Mouse (Mus musculus): ENCODE results near the gene Cnga1. TPM values are rescaled to one million over a fixed set of nuclear protein-coding genes. Genes with fewer than 3 reads are reported as not detected.

Gene Cnga1
- total and polyA plus RNA-seq, 3 experiments = not detected

DNA sequence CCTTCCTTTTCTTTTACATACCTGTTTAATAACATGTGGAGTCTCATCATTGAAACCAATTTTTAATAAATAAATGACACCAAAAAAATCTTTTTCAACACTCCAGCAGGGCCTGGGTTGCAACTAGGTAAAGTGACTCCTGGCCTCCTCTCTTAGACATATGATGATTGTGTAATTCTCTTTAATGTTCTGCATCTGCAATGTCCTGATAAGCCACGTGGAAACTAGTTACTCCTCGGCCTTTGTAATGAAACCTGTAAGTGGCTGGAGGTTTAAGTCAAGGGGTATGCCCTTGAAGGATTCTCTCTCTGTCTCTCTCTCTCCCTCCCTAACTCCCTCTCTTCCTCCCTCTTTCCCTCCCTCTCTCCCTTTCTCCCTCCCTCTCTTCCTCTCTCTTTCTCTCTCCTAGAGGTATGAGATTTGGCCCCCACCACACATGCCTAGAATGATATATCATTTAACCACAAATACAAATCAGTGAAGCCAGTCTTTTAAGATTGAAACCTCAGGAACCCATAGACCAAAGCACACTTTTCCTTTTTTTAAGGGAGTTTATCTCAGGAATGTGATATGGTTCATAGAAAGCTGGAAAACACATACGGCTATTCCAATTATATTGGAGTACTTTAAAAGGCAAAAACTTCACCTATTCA lies 83.0 kb downstream of the Cnga1 start:
- Histone ChIP-seq H3K4me1 (ENCODE audit: control insufficient read depth in 1 of 2, insufficient read depth in 2 of 2) (peaks cover 0 to 12% of the 10 kb centered on the region in 2 experiments; a peak in 2 of 4 replicates), H3K4me2 (ENCODE audit: insufficient read depth, low read depth, poor library complexity, severe bottlenecking) (no peak overlapping the region), H3K9me3 (replicated peaks; ENCODE audit: low read length) (no peaks in the 10 kb centered on the region), H3K4me3 (replicated peaks in 1 of 3; ENCODE audit: low read depth in 2 of 3, low read length in 2 of 3, poor library complexity in 1 of 3) (no peak overlapping the region), H3K9ac (ENCODE audit: insufficient read depth, low read depth) (no peak overlapping the region), H3K79me2 (replicated peaks; ENCODE audit: control insufficient read depth, extremely low read depth, insufficient read depth, poor library complexity, severe bottlenecking) (peaks cover 10% of the 10 kb centered on the region; the same call in 1 of the 2 replicates), H3K27me3 (replicated peaks) (no peaks in the 10 kb centered on the region), H3K27ac (ENCODE audit: insufficient read depth, low read depth) (no peak overlapping the region), H3K36me3 (replicated peaks in 1 of 2; ENCODE audit: control insufficient read depth in 1 of 2, insufficient read depth in 1 of 2, low read length in 1 of 2) (peaks cover 0 to under 1% of the 10 kb centered on the region in 2 experiments)
- in situ Hi-C loops (cut with MboI; ENCODE audit: low pct_ligation_motif_present, low pct_unique_long_range_greater_than_20kb, low sequenced_read_pairs) (no loop called here), dilution Hi-C loops (cut with MboI; ENCODE audit: extremely low pct_ligation_motif_present, extremely low pct_unique_long_range_greater_than_20kb, low sequenced_read_pairs) (no loop called here)
- no peak for DNase-seq (ENCODE audit: extremely low read depth)
- TF ChIP-seq SIN3A (IDR thresholded peaks at IDR 0.05; ENCODE audit: low read length) (no peak), TBP (conservative IDR thresholded peaks at IDR 0.05; ENCODE audit: low read depth, low read length) (no peak), MAFK (IDR thresholded peaks at IDR 0.05; ENCODE audit: insufficient replicate concordance, low read length) (no peak), UBTF (IDR thresholded peaks at IDR 0.05; ENCODE audit: low read depth, low read length) (no peak), EP300 (IDR thresholded peaks at IDR 0.05; ENCODE audit: low read length) (no peak), IRF4 (IDR thresholded peaks at IDR 0.05; ENCODE audit: low read depth, low read length) (no peak), JUN (IDR thresholded peaks at IDR 0.05; ENCODE audit: insufficient read depth, low read depth, low read length) (no peak), RAD21 (IDR thresholded peaks at IDR 0.05; ENCODE audit: low read depth, low read length) (no peak), MYC (IDR thresholded peaks at IDR 0.05; ENCODE audit: low read depth, low read length) (no peak), ELF1 (IDR thresholded peaks at IDR 0.05; ENCODE audit: low read depth, low read length) (no peak), ETS1 (conservative IDR thresholded peaks at IDR 0.05; ENCODE audit: low read depth, low read length) (no peak), ZKSCAN1 (IDR thresholded peaks at IDR 0.05; ENCODE audit: borderline replicate concordance, low read depth, low read length) (no peak)

GRCm38 (mm10) chr5:72559544-72560049 lies 84.5 kb downstream of the Cnga1 start, which contains the start of gene Nfxl1:
Gene Nfxl1 (minus strand): TSS chr5:72559684.
- H3K36me3 ChIP-seq (replicated peaks in 1 of 2; ENCODE audit: control insufficient read depth in 1 of 2, insufficient read depth in 1 of 2, low read length in 1 of 2) = peaks cover 4 to 8% of the 10 kb centered on the region in 2 experiments
- dilution Hi-C loops (cut with MboI; ENCODE audit: extremely low pct_ligation_motif_present, extremely low pct_unique_long_range_greater_than_20kb, low sequenced_read_pairs) (no loop called here), in situ Hi-C loops (cut with MboI; ENCODE audit: low pct_ligation_motif_present, low pct_unique_long_range_greater_than_20kb, low sequenced_read_pairs) (no loop called here)
- peak; percentile 98 for DNase-seq (ENCODE audit: extremely low read depth)
- no peaks in the 10 kb centered on the region for H3K9me3 ChIP-seq (replicated peaks; ENCODE audit: low read length)
- peak within 1 kb of the TSS; percentile 91 for H3K9ac ChIP-seq (ENCODE audit: insufficient read depth, low read depth)
- H3K27me3 ChIP-seq (replicated peaks) = no peaks in the 10 kb centered on the region
- H3K4me2 ChIP-seq (ENCODE audit: insufficient read depth, low read depth, poor library complexity, severe bottlenecking) = peak within 1 kb of the TSS; percentile 94
- peak within 1 kb of the TSS; percentile 82 to 94 (median 88) for H3K4me3 ChIP-seq (replicated peaks in 1 of 3; ENCODE audit: low read depth in 2 of 3, low read length in 2 of 3, poor library complexity in 1 of 3)
- H3K79me2 ChIP-seq (replicated peaks; ENCODE audit: control insufficient read depth, extremely low read depth, insufficient read depth, poor library complexity, severe bottlenecking) = peaks cover 10% of the 10 kb centered on the region; the same call in 1 of the 2 replicates
- H3K4me1 ChIP-seq (ENCODE audit: control insufficient read depth in 1 of 2, insufficient read depth in 2 of 2) = peaks cover 0 to 14% of the 10 kb centered on the region in 2 experiments; a peak in 2 of 4 replicates
- no peak within 1 kb of the TSS; the same call in 1 of the 2 replicates for H3K27ac ChIP-seq (ENCODE audit: insufficient read depth, low read depth)
- 0 out of 2 replicates have a peak, but pooled peaks have one; percentile 79 for TF ChIP-seq E2F4 (IDR thresholded peaks at IDR 0.05; ENCODE audit: insufficient replicate concordance, low read depth, low read length)
- peak; percentile 67; the same call in 1 of the 2 replicates for TF ChIP-seq ZMIZ1 (IDR thresholded peaks at IDR 0.05; ENCODE audit: low read depth, low read length)
- TF ChIP-seq BHLHE40 (IDR thresholded peaks at IDR 0.05; ENCODE audit: low read depth, low read length) = peak; percentile 61
- TF ChIP-seq USF2 (conservative IDR thresholded peaks at IDR 0.05; ENCODE audit: low read depth, low read length) = no peak
- TF ChIP-seq MAZ (IDR thresholded peaks at IDR 0.05; ENCODE audit: low read depth, low read length) = no peak
- TF ChIP-seq GABPA (IDR thresholded peaks at IDR 0.05; ENCODE audit: insufficient replicate concordance, low read depth, low read length) = peak; percentile 81; the same call in 1 of the 2 replicates
- TF ChIP-seq POLR2A (IDR thresholded peaks at IDR 0.05; ENCODE audit: low read depth, low read length) = peak; percentile 91
- no peak for TF ChIP-seq CTCF (conservative IDR thresholded peaks at IDR 0.05 in 1 of 2, IDR thresholded peaks at IDR 0.05 in 1 of 2; ENCODE audit: low read depth in 2 of 2, low read length in 2 of 2)
- 0 out of 2 replicates have a peak, but pooled peaks have one; percentile 42 for TF ChIP-seq POLR2AphosphoS2 (IDR thresholded peaks at IDR 0.05; ENCODE audit: low read depth, low read length)
- peak; percentile 97 for TF ChIP-seq NRF1 (IDR thresholded peaks at IDR 0.05; ENCODE audit: low read depth, low read length)
- TF ChIP-seq TCF12 (IDR thresholded peaks at IDR 0.05; ENCODE audit: low read depth, low read length) = peak; percentile 68
- TF ChIP-seq RCOR1 (conservative IDR thresholded peaks at IDR 0.05; ENCODE audit: low read depth, low read length) = no peak
- TF ChIP-seq IRF4 (IDR thresholded peaks at IDR 0.05; ENCODE audit: low read depth, low read length) = peak; percentile 77
- peak; percentile 73; the same call in 1 of the 2 replicates for TF ChIP-seq MEF2A (IDR thresholded peaks at IDR 0.05; ENCODE audit: borderline replicate concordance, low read depth, low read length)
- TF ChIP-seq JUND (conservative IDR thresholded peaks at IDR 0.05; ENCODE audit: low read depth, low read length) = no peak
- peak; percentile 91 for TF ChIP-seq MAX (IDR thresholded peaks at IDR 0.05; ENCODE audit: low read length)
- TF ChIP-seq MXI1 (IDR thresholded peaks at IDR 0.05; ENCODE audit: low read depth, low read length) = peak; percentile 97
- peak; percentile 82 for TF ChIP-seq TBP (conservative IDR thresholded peaks at IDR 0.05; ENCODE audit: low read depth, low read length)
- no peak for TF ChIP-seq JUN (IDR thresholded peaks at IDR 0.05; ENCODE audit: insufficient read depth, low read depth, low read length)
- TF ChIP-seq PAX5 (IDR thresholded peaks at IDR 0.05; ENCODE audit: low read length) = no peak
- TF ChIP-seq RAD21 (IDR thresholded peaks at IDR 0.05; ENCODE audit: low read depth, low read length) = no peak
- peak; percentile 97 for TF ChIP-seq SIN3A (IDR thresholded peaks at IDR 0.05; ENCODE audit: low read length)
- peak; percentile 99 for TF ChIP-seq HCFC1 (IDR thresholded peaks at IDR 0.05; ENCODE audit: low read depth, low read length)
